Mouse (Mus musculus) gastrocnemius, postnatal 25 days (tissue): Measurements from ENCODE around the gene Sparc. TPM values are rescaled to one million over a fixed set of nuclear protein-coding genes. Genes with fewer than 3 reads are reported as not detected.

Source experiments
- DNase-seq: peaks from one replicate; pipeline ENCODE4 v3.0.0; 2022
- long read RNA-seq, 2 experiments: library from polyadenylated mRNA; stranded (forward); transcript quantifications; one replicate each; pipeline ENCODE4 v2.0.0; 2021
- total RNA-seq, 2 experiments: library from RNA; stranded (reverse); gene quantifications; 1 replicate in 1 of 2; 2 replicates in 1 of 2; pipeline ENCODE4 v1.2.3; 2021

The Sparc gene
- total RNA-seq, result 1,000 to 10,000 TPM in 1 of 2 experiments, 100 to 1,000 TPM in 1; 811 to 1,001 TPM
- long read RNA-seq, experiment 1, transcript Sparc-202 (10 exons, 2,115 nt), result minor isoform, 29 of 588 reads
- long read RNA-seq, experiment 1, transcript Sparc-203 (4 exons, 909 nt), result minor isoform, 14 of 588 reads
- long read RNA-seq, experiment 1, transcript Sparc-201 (10 exons, 2,300 nt), result major isoform, 135 of 588 reads
- long read RNA-seq, experiment 1, transcript Sparc-205 (5 exons, 741 nt), result minor isoform, 117 of 588 reads
- long read RNA-seq, experiment 1, partial matches to known transcripts, result 131 of 588 reads
- long read RNA-seq, experiment 1, other reads (novel, unspliced or antisense), result 162 of 588 reads
- long read RNA-seq, experiment 2, transcript Sparc-201 (10 exons, 2,300 nt), result major isoform, 407 of 1,453 reads
- long read RNA-seq, experiment 2, transcript Sparc-202 (10 exons, 2,115 nt), result minor isoform, 80 of 1,453 reads
- long read RNA-seq, experiment 2, transcript Sparc-203 (4 exons, 909 nt), result minor isoform, 38 of 1,453 reads
- long read RNA-seq, experiment 2, transcript Sparc-205 (5 exons, 741 nt), result minor isoform, 345 of 1,453 reads
- long read RNA-seq, experiment 2, partial matches to known transcripts, result 304 of 1,453 reads
- long read RNA-seq, experiment 2, other reads (novel, unspliced or antisense), result 279 of 1,453 reads

DNA sequence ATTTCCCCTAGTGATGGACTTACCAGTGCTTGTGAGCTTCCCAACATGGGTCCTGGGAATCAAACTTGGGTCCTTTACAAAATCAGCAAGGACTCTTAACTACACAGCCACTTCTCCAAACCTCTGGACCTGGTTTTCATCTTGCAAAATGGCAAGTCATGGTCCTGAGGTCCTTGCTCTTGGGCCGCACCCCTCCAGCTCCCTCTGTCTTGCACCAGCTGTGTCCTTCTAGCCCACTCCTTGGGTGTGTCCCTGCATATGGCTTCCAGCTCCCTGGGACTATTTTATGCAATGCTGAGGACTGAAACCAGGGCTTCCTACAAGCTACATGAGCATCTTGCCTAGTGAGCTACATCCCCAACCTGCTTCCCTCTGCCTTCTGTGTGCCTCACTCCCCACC is at the start of gene Sparc:
Sparc (minus strand) TSS at position 206 of the 400 bp plus-strand sequence.
- DNase-seq, result no peak

DNA sequence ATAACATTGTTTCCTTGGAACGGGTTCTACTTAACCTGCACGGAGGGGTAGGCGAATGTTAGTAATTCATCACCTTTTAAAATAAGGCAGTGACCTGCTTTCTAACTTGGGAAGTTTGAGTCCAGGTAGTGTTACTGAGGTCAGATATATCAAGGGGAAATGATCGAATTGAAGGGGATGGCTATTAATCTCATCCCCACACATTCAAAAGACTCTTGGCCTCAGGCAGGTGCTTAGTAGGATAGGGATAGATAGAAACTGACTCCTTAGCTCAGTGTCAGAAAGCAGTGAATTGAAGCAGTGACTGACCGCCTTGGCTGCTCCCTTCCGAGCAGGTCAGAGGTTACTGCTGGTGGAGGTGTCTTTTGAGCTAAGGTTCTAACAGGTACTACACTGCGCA is 48.5 kb upstream of the Sparc start:
- no peak for DNase-seq

DNA sequence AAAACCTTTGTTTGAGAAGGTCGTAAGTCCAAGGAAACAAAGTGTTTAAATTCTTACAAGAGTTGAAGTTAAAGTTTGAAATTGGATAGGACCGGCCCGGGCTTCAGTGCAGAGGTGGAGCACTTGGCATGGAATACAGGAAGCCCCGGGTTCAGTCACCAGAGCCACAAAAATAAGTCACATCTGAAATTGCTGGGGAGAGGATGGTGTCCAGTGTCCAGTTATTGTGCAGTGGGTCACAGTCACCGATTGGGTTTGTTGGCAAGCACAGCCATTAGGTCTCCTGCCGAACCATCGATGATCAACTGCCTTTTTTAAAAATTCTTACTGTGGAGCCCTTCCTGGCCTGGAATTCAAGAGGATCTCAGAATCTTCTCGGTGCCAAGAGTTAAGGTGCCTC is 47.8 kb upstream of the Sparc start:
- no peak for DNase-seq

DNA sequence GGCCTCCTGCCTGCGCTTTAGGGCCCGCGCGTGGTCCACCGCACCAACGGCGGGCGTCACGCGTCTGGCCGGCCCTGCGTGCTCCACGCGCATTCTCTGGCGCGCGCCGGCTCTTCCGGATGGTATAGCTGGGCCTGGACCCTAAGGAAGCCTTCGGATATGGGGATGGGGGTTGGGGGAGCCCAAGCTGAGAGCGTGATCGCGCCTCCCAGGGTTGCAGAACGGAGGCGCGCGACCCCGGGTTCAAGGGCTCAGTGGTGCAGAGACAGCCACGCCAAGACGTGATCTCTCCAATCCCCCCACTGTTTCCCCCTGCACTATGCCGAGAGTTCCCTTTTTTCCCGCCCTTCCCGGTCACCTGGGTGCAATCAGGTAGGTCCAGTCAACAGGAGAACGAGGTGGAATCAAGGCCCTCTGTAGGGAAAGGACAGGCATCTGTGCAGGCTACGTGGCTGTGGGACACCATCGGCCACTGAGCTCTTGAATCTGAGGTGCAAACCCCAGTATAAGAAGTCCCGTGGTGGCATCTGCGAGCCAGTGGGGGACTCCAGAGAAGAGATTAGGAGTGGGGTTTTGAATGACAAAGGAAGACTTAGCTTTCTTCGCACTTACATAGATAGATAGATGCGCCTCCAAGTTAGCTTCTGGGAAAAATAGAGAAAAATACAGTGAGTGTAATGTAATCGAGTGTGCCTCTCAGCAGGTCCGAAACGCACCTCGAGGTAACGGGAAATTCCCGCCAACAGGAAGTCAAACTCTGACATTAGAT is 47.1 kb upstream of the Sparc start:
- peak; percentile 29 for DNase-seq

DNA sequence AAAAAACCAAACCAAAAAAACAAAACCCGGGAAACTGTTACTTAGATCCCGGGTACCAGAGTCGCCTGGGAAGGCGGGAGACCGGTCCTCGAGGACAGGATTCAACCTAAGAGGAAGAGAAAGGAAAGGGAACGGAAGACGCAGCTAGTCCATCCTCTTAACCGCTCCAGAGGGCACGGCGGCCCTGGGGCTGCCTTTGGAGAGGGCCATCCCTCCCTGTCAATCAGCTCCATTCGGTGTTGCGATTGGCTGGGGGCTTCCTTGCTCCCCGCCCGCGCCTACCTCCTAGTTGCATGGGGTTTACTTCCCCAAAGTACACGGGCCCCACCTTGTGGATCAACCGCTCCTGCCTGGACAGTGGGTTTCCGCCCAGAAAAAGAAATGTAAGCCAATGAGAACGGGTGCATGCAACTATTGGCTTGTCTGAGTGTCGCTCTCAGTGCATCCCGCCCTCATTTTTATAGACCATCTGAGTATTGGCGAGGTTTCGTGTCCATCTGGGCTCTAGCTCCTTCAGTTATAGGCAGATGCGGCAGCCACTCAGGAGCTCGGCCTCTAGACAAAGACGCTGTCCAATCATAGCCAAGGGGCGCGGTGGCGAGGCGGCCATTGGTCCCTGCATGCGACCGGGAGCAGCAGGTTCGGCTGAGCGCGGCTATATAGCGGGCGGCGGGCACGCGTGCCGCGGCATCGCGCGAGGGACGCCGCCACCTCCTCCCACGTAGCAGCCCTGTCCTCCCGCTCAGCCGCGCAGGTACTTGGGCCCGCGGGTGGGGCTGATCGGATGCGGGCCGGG is 46.3 kb upstream of the Sparc start, which contains the start of gene G3bp1:
G3bp1 (plus strand) TSS at position 638 of the 796 bp plus-strand sequence.
- peak; percentile 100 for DNase-seq

DNA sequence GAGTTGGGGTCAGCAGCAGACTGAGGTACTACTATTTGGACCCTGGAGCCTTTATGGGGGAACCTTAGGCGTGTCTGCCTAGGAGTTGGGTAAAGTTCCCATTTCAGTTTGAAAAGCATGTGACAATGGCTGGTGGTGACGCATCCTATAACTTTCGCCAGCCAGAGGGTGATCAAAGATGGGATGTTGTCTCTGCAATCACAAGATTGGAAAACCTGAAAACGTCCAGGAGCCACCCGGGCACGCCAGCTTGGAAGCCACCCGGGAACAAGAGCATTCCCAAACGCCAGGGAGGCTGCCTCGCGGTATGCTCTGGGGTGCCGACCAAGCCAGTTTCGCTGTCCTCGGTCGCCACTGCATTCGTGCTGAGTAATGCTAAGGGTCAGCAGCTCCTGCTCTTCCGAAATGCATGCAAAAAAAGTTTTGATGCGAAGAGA is 45.6 kb upstream of the Sparc start:
- DNase-seq, result no peak

DNA sequence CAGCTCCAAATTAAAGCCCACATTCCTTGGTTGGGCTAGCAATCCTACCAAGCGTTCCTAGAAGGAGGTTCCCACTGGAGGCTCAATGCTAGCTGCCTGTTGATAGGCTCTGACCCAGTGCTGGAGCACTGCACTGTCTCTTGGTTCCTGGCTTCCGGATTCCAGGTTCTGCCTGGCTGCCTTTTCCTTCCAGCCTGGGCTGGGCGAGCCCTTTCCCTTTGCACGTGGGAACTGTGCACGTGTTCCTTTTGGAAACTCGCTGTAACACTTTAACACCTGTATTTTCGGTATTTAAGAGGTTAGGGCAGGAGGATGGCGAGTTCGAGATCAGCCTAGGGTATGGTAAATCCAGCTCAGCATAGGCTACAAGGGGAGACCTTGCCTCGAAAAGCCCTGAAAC is 45.0 kb upstream of the Sparc start:
- DNase-seq, result no peak

DNA sequence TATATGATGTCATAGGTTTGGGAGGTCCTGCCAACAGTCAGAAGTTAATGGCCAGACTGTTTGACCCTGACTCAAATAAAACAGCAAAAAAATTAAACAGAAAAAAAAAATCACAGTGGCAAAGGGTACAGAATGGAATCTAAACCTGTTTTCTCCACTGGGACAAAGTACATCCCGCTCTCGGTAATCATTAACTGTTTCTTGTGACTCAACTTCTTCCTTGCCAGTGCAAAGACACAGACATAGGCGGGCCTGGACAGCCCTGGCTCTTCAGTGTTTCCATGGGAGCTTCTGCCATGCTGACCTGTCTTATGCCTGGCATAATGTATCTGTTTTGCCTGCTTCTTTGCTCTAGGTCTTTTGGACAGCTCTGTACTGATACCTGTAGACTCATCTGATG is 42.2 kb upstream of the Sparc start:
- no peak for DNase-seq

DNA sequence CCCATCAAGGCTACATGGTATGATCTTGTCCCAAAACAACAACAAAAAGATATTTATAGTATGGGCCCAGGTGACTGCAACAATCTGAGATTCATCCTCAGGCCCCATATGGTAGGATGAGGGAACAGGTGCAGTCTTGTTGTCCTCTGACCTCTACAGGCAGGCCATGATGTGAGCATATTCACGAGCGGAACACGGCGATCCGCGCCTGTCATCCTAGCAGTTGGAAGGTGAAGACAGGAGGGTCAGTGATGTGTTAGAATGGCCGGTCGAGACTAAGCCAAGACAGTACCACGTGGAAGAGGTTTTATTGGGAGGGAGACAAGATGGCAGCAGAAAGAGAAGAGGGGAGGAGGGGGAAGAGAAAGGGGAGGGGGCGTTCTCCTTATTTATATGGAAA is 41.7 kb upstream of the Sparc start:
- DNase-seq, result no peak

DNA sequence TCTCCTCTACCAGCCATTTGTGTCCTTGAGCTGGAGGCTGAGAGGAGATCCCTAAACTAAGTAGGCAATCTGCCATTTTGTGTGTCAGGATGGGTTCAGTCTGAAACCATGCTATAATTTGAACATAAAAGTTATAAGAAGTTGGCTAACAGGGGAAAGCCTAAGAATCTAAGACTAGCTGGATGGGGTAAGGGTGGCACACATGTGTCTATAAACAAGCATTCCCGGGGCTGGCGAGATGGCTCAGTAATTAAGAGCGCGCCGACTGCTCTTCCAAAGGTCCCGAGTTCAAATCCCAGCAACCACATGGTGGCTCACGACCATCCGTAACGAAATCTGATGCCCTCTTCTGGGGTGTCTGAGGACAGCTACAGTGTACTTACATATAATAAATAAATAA is 39.2 kb upstream of the Sparc start:
- DNase-seq, result no peak

DNA sequence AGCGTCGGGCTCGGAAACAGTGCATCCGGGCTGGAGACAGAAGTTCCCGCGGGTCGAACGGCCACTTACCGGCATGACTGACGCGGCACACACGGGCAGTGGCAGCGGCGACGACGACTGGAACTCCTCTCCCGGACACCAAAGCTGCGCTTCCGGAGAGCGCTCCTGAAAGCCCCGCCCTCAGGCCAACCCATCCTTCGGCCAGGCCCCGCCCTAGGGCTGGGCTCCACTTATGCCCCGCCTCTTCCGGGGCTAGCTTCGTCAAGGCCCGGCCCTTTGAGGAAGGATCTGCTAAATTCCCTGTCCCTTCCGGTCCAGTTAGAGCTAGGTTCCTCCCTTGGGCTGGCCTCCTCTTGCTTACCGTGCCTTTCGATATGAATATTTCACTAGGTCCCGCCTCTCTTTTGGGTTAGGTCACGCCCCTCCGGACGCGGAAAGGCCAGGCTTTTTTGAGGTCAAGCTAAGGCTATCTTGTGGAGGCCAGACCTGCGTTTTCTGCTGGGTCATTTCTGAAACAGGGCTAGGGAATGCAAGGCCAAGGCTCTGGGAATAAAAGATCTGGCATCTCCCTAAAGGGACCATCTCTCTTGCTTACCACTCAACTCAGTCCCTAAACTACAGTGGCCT is 38.1 kb upstream of the Sparc start, which contains the start of gene Atox1:
Atox1 (minus strand) TSS at position 221 of the 627 bp plus-strand sequence.
- peak; percentile 96 for DNase-seq

DNA sequence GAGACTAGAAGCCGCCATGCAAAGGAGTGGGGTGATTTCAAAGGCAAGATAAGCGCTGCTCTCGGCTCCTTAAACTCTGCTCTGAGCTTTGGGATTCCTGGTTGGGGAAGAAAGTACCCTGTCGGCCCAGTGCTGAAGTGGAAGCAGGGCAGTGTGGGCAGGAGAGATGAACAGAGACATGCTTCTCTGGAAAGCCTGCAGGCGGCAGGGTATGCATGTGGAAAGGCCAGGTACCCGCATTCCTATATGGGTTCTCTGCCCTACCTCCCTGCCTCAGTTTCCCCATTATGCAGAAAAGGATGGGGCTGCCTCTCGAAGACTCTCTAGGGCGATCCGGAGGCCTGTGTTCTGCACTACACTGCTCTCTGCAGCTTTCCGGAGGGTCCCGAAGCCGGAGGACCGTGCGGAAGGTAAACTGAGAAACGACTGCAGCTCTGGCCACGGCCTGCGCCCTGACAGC is 37.6 kb upstream of the Sparc start:
- no peak for DNase-seq

DNA sequence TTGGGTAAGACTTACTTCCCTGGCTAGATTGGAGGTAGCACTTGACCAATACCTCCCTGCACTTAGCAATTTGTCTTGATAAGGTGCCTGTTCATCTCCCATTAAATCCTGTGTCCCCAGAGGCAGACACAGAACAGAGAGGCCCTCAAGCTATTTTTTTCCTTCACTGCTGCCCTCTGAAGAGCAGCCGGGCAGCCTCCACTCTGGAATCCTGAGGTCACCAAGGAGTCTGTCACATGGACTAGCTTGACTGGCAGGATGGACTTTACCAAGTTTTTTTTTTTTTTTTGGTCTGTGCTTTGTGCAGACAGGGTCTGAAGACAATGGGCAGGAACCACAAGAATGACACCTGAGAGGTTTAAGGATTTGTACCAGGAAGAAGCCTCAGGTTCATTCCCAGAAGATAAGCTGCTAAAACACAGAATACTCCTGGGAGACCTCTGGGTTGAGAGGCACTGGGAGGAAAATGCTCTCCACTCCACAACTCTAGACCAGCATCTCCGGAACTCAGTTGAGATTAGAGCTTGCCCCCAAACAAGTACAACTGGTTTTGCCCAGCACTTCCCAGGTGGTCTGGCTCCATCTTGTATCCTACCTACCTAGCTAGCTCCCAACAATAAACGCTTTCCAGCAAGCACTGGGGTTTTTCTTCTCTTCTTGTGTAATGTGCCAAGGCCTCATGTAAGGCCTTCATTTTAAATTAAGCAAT is 37.0 kb upstream of the Sparc start:
- no peak for DNase-seq

DNA sequence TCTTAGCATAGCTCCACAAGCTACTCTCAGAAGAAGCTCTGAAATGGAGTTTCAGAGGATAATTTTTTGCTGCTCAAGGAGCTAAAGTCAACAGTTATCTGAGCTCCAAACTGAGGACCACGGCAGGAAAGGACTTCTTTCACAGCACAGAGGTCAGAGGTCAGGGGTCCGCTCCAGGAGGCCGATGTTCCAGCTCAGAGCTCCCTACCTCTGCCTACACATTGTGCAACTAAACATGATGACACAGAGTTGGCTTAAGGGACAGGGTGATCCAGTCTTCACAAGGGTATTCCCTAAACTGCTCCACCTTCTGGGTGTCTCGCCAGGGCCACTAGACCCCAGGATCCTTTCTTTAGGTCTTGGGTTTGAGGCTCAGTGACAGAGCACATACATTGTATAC is 35.5 kb upstream of the Sparc start:
- no peak for DNase-seq

DNA sequence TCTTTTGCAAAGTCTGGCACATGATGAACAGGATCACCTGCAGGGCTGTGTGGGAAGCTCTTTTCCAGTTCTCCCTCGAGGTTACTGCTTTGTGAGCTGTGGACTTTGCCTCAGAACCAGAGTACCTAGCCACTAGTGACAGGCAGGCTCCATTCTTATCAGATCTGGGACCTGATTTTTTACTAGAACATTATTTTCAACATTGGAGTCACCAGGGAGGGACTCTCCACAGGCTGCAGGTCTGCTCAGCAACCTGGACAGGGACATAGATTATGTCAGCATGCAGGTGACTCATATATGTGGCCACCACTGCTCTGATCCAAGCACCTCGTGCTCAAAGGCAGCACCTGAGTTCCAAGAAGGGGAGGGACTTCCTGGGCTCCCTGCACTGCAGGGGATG is 32.2 kb upstream of the Sparc start:
- no peak for DNase-seq

DNA sequence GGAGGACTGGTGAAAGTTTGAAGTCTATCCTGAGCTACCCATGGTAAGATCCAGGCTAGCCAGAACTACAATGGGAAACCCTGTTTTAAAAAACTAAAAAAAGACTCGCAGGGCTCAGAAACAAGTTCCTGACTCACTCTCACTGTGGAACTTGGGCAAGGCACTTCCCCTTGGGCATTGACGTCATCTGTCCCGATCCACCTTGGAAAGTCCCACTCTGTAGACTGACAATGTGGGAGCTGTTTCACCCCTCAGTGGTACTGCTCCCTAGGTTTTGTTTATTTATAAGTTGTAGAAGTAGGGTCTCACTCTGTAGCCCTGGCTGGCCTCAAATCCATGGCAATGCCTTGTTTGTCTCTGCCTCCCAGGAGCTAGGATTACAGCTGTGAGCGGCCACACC is 30.7 kb upstream of the Sparc start:
- no peak for DNase-seq

DNA sequence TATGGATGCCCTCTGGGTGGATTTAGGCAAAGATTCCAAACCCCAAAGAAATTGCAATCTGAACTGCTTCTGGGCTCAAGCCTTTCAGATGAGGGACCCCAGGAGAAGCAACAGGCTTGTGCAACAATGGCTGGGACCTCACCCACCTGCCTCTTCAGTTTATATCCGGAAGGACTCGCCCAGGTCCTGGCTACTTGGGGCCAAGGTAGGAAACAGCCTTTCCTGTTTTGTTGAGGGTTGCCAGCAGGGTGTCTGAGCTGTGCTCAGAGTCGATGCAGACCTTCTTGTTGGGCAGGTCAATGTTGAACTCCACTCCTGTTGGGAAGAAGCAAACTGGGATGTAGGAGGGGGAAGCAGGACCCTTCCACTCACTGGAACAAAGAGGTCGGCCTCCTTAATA is 27.3 kb upstream of the Sparc start:
- DNase-seq, result no peak

DNA sequence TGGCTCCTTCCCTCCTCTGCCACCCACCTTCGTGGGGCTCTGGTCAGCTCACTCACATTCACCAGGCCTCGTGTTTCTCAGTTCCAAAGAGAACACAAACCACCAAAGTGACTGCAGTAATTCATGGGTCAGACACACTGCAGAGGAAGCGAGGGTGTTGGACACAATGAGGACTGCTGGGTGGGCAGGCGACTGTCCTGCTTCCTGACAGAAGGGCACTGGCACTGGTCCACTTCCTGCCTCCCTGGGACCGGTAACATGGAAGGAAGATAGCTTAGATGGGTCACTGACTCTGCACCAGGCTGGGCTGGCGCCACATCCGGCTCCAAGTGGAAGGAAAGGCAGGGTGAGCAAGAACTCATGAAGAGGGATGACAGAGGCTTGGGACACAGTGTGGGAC is 26.5 kb upstream of the Sparc start:
- no peak for DNase-seq

DNA sequence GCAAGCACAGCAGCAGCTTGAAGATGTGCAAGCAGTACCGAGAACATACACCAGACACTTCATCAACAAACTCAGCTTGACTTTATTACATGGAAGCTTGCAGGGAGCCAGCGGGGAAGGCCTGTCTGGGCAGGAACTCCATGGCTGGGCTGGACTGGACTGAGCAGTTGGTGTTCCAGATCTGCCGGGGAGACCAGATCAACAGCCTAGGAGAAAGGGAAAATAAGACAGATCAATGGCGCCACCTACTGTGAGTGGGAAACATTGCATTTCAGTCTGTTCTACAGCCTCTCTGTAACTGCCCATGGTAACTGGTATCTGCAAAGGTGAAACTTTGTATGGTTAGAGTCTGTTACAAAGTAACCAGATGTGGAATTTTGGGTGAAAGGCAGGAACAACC is 23.6 kb upstream of the Sparc start:
- DNase-seq, result peak; percentile 80

DNA sequence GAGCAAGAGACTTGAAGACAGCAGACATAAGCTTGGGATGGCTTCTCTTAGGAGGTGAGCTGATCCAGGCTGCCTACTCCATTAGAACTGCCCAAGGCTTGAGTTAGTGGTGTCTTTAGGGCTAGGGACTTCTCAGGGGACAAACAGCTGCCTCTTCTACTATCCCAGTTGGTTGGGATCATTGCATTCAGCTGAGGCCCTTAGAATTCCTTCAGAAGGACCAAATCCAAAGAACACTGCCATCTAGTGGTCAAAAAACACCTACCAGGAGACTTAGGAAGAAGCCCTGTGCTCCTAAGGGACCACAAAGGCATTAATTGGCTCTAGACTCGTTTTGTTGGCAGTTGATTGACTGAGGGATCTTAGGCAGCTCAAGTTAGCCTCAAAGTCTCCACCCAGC is 21.8 kb upstream of the Sparc start:
- no peak for DNase-seq

DNA sequence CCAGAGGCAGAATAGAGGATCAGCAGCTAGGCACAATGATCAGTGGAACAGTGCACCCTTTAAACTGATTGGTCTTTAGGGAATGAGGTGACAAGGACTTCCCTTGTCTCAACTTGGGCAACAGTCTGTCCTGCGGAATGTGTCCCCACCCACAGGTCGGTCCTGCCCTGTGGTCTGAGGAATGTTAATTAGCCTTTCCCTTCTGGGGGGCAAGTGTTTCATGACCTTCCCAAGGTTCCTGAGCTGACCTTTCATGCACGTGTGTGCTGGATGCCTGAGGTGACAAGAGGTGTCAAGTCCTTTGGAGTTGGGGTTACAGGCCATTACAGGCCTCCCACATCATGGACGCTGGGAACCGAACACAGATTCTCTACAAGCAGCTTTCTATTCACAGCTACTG is 16.7 kb upstream of the Sparc start:
- DNase-seq, result no peak
